Mouse (Mus musculus): ENCODE data around the gene Plp1.

The Plp1 gene

DNA sequence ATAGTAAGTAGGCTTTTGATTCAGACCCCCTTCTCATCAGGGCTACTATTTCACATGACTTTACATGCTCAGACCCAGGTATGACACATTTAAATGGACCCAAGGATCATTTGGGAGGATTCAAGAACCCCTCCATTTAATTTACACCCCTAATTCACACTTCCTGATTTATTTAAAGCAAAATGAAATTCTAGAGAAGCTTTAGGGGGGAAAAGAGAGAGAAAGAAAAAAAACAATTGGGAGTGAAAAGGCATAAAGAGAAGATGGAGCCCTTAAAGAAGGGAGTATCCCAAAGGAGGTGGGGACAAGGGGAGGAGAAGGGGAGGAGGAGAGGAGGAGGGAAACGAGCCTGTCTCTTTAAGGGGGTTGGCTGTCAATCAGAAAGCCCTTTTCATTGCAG is at the start of gene Plp1:
Plp1 (plus strand) TSS at position 301 of the 400 bp plus-strand sequence.
- in situ Hi-C loops (cut with MboI, MseI), result no loop called here

DNA sequence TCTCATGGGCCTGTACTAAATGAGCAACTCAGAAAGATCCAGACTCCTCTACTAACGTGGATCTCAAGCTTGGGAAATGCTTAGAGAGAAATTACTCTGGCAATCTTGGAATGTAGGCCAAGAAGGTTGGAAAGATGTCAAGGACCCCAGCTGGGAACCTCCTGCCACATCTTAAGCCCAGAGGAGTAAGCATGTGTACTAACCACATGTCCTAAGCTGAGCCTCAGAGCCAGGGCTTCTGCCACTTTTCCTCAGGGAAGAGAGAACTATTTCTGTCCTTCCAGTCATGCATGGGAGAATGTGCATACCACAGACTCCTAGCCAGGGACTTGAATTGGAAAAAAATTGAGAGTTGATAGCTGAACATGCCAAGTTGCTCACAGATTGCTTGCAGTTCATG is 49.4 kb upstream of the Plp1 start:
- in situ Hi-C loops (cut with MboI, MseI), result no loop called here

DNA sequence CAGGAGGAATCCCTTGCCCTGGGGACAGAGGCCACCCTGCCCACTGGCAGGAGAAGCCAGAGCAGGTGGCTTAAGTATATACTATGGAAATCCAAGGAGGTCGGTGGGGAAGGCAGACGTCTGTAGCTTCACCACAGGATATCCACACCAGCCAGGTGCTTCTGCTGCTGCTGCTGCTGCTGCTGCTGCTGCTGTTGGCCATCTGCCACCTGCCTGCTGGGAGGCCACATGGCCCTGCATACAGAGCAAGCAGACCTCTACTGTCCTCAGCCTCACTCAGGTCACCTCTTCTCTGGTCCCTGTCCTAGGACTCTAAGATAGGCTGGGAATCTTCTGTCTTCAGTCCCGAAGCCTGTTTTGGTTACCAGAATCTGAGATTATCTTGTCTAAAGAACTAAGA is 44.4 kb upstream of the Plp1 start:
- in situ Hi-C loops (cut with MboI, MseI), result no loop called here

- in situ Hi-C loops (cut with MboI, MseI), result no loop called here
These were observed 43.2 kb upstream of the Plp1 start for GRCm38 (mm10) chrX:136779262-136779661.

- in situ Hi-C loops (cut with MboI, MseI), result no loop called here
These were observed 42.4 kb upstream of the Plp1 start, which contains the start of gene Glra4 for GRCm38 (mm10) chrX:136780041-136780440. Glra4 (minus strand) TSS chrX:136780141.

GRCm38 (mm10) chrX:136789446-136789845 is 33.0 kb upstream of the Plp1 start:
- in situ Hi-C loops (cut with MboI, MseI), result no loop called here

GRCm38 (mm10) chrX:136797223-136797622 is 25.2 kb upstream of the Plp1 start:
- in situ Hi-C loops (cut with MboI, MseI), result no loop called here

- in situ Hi-C loops (cut with MboI, MseI), result no loop called here
These were observed 2.7 kb upstream of the Plp1 start for GRCm38 (mm10) chrX:136819752-136820151.

- in situ Hi-C loops (cut with MboI, MseI), result no loop called here
These were observed 2.2 kb upstream of the Plp1 start for GRCm38 (mm10) chrX:136820250-136820649.

DNA sequence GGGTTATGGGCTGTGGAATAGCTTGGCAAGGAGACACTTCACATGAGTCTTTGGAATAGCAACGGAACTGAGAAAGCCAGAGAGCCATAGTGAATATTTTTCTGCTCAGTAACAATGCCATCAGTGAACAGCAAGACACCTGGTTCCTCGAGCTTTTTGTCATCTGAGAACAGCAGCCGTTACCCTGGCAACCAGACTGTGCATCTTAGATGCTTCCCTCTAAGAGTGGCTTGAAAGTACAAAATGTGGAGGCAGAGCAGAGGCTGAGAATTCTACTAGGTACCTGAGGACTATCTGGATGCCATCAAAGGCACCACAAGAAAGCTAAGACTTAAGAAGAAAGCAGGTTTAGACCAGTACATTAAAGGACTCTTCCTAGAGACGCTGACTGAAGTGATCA is 2.5 kb downstream of the Plp1 start:
- in situ Hi-C loops (cut with MboI, MseI), result no loop called here

- in situ Hi-C loops (cut with MboI, MseI), result no loop called here
These were observed 6.1 kb downstream of the Plp1 start for GRCm38 (mm10) chrX:136828610-136829009.

DNA sequence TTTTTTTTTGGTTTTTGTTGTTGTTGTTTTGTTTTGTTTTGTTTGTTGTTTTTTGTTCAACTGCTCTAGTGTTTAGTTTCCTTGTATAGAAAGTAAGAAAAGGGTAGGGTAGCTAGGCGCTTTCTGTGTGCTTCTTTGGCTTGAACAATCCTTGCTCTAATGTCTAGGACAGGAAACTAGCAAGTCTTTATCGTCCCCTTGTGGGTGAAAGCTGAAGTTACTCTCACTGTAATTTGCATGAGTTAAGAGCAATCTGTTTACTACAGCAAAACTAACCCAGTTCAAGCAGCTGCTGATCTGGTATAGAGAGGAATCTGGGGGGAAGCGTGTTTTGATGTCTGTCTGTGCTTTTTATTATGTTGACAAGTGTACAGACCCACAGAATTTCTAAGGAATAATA is 27.8 kb downstream of the Plp1 start:
- in situ Hi-C loops (cut with MboI, MseI), result no loop called here

GRCm38 (mm10) chrX:136868061-136869040 is 45.9 kb downstream of the Plp1 start, which contains the start of gene Rab9b:
Rab9b (minus strand) TSS chrX:136868755.
- in situ Hi-C loops (cut with MboI, MseI), result no loop called here
